Mouse (Mus musculus) MEL-GATA-1-ER (cell line): ENCODE measurements around the gene Srsf4.
A peak's percentile ranks its signal among the peaks of the same experiment; 100 is the strongest.

Source experiments
- DNase-seq: peaks from one replicate; pipeline ENCODE4 v3.0.0-alpha.2; 2012; ENCODE audit warnings: low read depth; ENCODE audit errors: extremely low read depth

Srsf4 gene

GRCm38 (mm10) chr4:131872672-131873292 is 635 bp upstream of the Srsf4 start:
- DNase-seq, result no peak

- peak; percentile 42 for DNase-seq
These were observed 736 bp downstream of the Srsf4 start for GRCm38 (mm10) chr4:131874169-131874536.

- DNase-seq, result no peak
These were observed 1.1 kb downstream of the Srsf4 start for GRCm38 (mm10) chr4:131874567-131874966.

GRCm38 (mm10) chr4:131875242-131875641 is 1.8 kb downstream of the Srsf4 start:
- no peak for DNase-seq

GRCm38 (mm10) chr4:131876836-131877235 is 3.4 kb downstream of the Srsf4 start:
- DNase-seq, result no peak

GRCm38 (mm10) chr4:131879692-131880091 is 6.3 kb downstream of the Srsf4 start:
- no peak for DNase-seq

GRCm38 (mm10) chr4:131881306-131881705 is 7.9 kb downstream of the Srsf4 start:
- DNase-seq, result no peak

- DNase-seq, result no peak
These were observed 10.2 kb downstream of the Srsf4 start for GRCm38 (mm10) chr4:131883571-131883970.

- no peak for DNase-seq
These were observed 12.0 kb downstream of the Srsf4 start for GRCm38 (mm10) chr4:131885376-131885775.

- DNase-seq, result no peak
These were observed 15.1 kb downstream of the Srsf4 start for GRCm38 (mm10) chr4:131888564-131888963.

GRCm38 (mm10) chr4:131890692-131891091 is 17.3 kb downstream of the Srsf4 start:
- DNase-seq, result no peak

- DNase-seq, result no peak
These were observed 23.7 kb downstream of the Srsf4 start for GRCm38 (mm10) chr4:131897109-131897508.

- no peak for DNase-seq
These were observed 24.4 kb downstream of the Srsf4 start for GRCm38 (mm10) chr4:131897787-131898186.

GRCm38 (mm10) chr4:131898503-131899179 is 25.2 kb downstream of the Srsf4 start:
- no peak for DNase-seq

- DNase-seq, result no peak
These were observed 25.8 kb downstream of the Srsf4 start for GRCm38 (mm10) chr4:131899180-131899554.

GRCm38 (mm10) chr4:131901090-131901489 is 27.7 kb downstream of the Srsf4 start:
- DNase-seq, result no peak

GRCm38 (mm10) chr4:131904478-131904877 is 31.1 kb downstream of the Srsf4 start:
- peak; percentile 22 for DNase-seq

- DNase-seq, result no peak
These were observed 33.0 kb downstream of the Srsf4 start for GRCm38 (mm10) chr4:131906423-131906822.

- no peak for DNase-seq
These were observed 34.5 kb downstream of the Srsf4 start for GRCm38 (mm10) chr4:131907912-131908311.

- no peak for DNase-seq
These were observed 37.0 kb downstream of the Srsf4 start for GRCm38 (mm10) chr4:131910237-131910994.

GRCm38 (mm10) chr4:131911521-131911920 is 38.1 kb downstream of the Srsf4 start:
- DNase-seq, result no peak

- no peak for DNase-seq
These were observed 40.1 kb downstream of the Srsf4 start for GRCm38 (mm10) chr4:131913526-131913925.
